Mouse (Mus musculus) lung, embryonic 15.5 days (tissue): ENCODE measurements at regions not wholly inside any gene's neighbourhood (a gene's known extent, or its start where the extent isn't known, plus 50 kb on each side); places are given as distances from the start of the nearest gene placed in this dataset.

Experiments used
- ATAC-seq: fragments of 200-750 bp; cut with Nextera tagmentation; 2 replicates; pipeline ENCODE4 v1.8.0; 2017; ENCODE audit warnings: moderate number of reproducible peaks, borderline replicate concordance; ENCODE audit not compliant: low FRiP score, low TSS enrichment; ENCODE audit errors: extremely low read depth
- H3K27ac ChIP-seq: fragments of 300-500 bp; sonication (generic); 2 replicates; pipeline ENCODE4 v1.5.1; 2015; ENCODE audit warnings: moderate library complexity, mild to moderate bottlenecking, inconsistent platforms
- H3K27me3 ChIP-seq: fragments of 300-500 bp; sonication (generic); 2 replicates; pipeline ENCODE4 v1.6.1; 2015; ENCODE audit warnings: inconsistent platforms
- H3K36me3 ChIP-seq: fragments of 300-500 bp; sonication (generic); 2 replicates; pipeline ENCODE4 v1.6.1; 2015; ENCODE audit warnings: inconsistent platforms
- H3K4me1 ChIP-seq: fragments of 300-500 bp; sonication (generic); 2 replicates; pipeline ENCODE4 v1.6.1; 2015; ENCODE audit warnings: inconsistent platforms
- H3K4me2 ChIP-seq: fragments of 300-500 bp; sonication (generic); 2 replicates; pipeline ENCODE4 v1.6.1; 2015; ENCODE audit warnings: inconsistent platforms, mild to moderate bottlenecking, moderate library complexity
- H3K4me3 ChIP-seq: fragments of 300-500 bp; sonication (generic); 2 replicates; pipeline ENCODE4 v1.5.1; 2015; ENCODE audit warnings: mild to moderate bottlenecking, inconsistent platforms
- H3K9ac ChIP-seq: fragments of 300-500 bp; sonication (generic); 2 replicates; pipeline ENCODE4 v1.6.1; 2015; ENCODE audit warnings: inconsistent platforms
- H3K9me3 ChIP-seq: fragments of 300-500 bp; sonication (generic); 2 replicates; pipeline ENCODE4 v1.6.1; 2016; ENCODE audit warnings: inconsistent platforms
- WGBS: fragments of 180-500 bp; shearing (Covaris S2); methylation state at CpG from one replicate; pipeline ENCODE4 v1.1.7; 2015; 5-methylcytosine and 5-hydroxymethylcytosine counted together

DNA sequence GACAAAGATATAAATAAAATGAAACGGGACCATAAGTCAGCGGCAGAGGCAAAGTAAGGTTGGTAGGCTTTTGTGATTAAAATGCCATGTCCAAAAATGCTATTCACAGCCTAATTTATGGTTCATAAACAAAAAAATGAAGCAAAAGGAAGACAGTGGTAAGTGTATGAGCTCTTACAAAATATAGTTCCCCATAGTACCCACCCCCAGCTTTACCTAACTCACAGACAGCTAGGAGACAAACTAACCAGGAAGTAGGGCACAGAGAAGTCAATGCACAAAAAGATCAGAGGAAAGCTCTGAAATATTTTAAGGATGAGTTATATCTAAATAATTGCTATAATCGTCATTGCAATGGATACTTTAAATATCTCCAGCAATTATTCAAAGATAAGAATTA lies 249.9 kb downstream of the Mex3b start:
- H3K9ac ChIP-seq, result no peak overlapping the region
- WGBS, result 60% methylated on average over 3 of the region's 3 CpGs
- H3K4me1 ChIP-seq, result peaks cover 3% of the 10 kb centered on the region; the same call in 1 of the 2 replicates
- H3K27ac ChIP-seq, result no peak overlapping the region
- H3K27me3 ChIP-seq, result no peaks in the 10 kb centered on the region
- H3K9me3 ChIP-seq, result no peaks in the 10 kb centered on the region
- no peaks in the 10 kb centered on the region for H3K36me3 ChIP-seq
- no peak overlapping the region for H3K4me3 ChIP-seq
- H3K4me2 ChIP-seq, result no peak overlapping the region
- no peak for ATAC-seq

- Histone ChIP-seq H3K9ac (no peak overlapping the region), H3K4me2 (no peak overlapping the region), H3K4me3 (no peak overlapping the region), H3K36me3 (no peaks in the 10 kb centered on the region), H3K27me3 (no peaks in the 10 kb centered on the region), H3K27ac (no peak overlapping the region), H3K9me3 (no peaks in the 10 kb centered on the region), H3K4me1 (no peaks in the 10 kb centered on the region)
- 73% methylated on average over 4 of the region's 4 CpGs for WGBS
- no peak for ATAC-seq
Measured at GRCm38 (mm10) chr7:83126196-83126595, 259.1 kb downstream of the Mex3b start.

GRCm38 (mm10) chr7:83140216-83140615 lies 273.1 kb downstream of the Mex3b start:
- H3K4me3 ChIP-seq, result no peak overlapping the region
- no peaks in the 10 kb centered on the region for H3K4me1 ChIP-seq
- no peaks in the 10 kb centered on the region for H3K27me3 ChIP-seq
- no peak overlapping the region for H3K4me2 ChIP-seq
- H3K9me3 ChIP-seq, result no peaks in the 10 kb centered on the region
- H3K36me3 ChIP-seq, result no peaks in the 10 kb centered on the region
- 44% methylated on average over 4 of the region's 4 CpGs for WGBS
- ATAC-seq, result no peak
- H3K27ac ChIP-seq, result no peak overlapping the region
- no peak overlapping the region for H3K9ac ChIP-seq

- ATAC-seq, result no peak
- no peak overlapping the region for H3K4me2 ChIP-seq
- H3K27me3 ChIP-seq, result no peaks in the 10 kb centered on the region
- H3K36me3 ChIP-seq, result no peaks in the 10 kb centered on the region
- no peaks in the 10 kb centered on the region for H3K4me1 ChIP-seq
- WGBS, result 55% methylated on average over 3 of the region's 3 CpGs
- no peak overlapping the region for H3K27ac ChIP-seq
- no peak overlapping the region for H3K4me3 ChIP-seq
- no peak overlapping the region for H3K9ac ChIP-seq
- H3K9me3 ChIP-seq, result no peaks in the 10 kb centered on the region
Measured at GRCm38 (mm10) chr7:83140658-83141057, 273.5 kb downstream of the Mex3b start.

DNA sequence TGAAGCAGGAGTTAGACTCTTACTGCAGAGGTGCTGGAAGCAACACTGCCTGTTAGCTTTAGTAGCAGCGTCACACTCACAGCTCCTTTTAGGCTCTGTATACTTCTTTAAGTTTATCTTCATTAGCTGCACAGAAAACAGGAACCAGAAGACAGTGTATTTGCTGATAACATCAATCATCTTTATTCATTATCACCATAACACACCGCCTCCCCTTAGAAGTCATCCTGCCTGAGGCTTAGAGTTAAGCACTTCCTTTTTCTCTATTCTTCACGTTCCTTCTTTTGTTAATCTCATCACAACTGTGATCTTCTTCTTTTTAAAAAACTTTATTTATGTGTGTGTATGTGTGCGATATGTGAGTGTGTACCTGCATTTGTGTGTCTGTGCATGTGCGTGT lies 276.9 kb downstream of the Mex3b start:
- ATAC-seq, result no peak
- H3K9me3 ChIP-seq, result no peaks in the 10 kb centered on the region
- no peaks in the 10 kb centered on the region for H3K4me1 ChIP-seq
- H3K9ac ChIP-seq, result no peak overlapping the region
- no peak overlapping the region for H3K4me3 ChIP-seq
- H3K27ac ChIP-seq, result no peak overlapping the region
- H3K27me3 ChIP-seq, result no peaks in the 10 kb centered on the region
- WGBS, result 58% methylated on average over 5 of the region's 5 CpGs
- no peaks in the 10 kb centered on the region for H3K36me3 ChIP-seq
- H3K4me2 ChIP-seq, result no peak overlapping the region

DNA sequence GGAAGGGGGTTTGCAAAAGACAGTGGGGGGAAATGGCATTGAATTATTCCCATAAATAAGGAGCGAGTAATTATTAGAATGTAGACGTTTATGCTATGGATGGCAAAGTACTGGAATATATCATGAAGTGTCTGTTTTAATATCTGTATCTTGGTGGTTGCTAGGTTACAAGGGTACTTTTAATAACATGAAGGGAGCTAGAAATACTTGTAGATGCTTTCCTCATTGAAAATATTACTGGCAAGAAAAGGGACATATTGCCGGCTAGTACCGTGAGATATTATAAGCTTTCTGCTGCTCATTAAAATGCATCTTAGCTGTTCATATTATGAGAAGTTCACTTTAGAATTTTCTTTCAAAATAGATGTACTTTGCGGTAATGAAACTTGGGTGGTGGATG lies 278.4 kb downstream of the Mex3b start:
- H3K27me3 ChIP-seq, result no peaks in the 10 kb centered on the region
- 83% methylated on average over 5 of the region's 5 CpGs for WGBS
- no peak for ATAC-seq

GRCm38 (mm10) chr7:83161226-83161625 lies 294.1 kb downstream of the Mex3b start:
- Histone ChIP-seq H3K4me2 (no peak overlapping the region), H3K9ac (no peak overlapping the region), H3K9me3 (no peaks in the 10 kb centered on the region), H3K36me3 (no peaks in the 10 kb centered on the region), H3K4me3 (no peak overlapping the region), H3K27me3 (no peaks in the 10 kb centered on the region), H3K27ac (no peak overlapping the region), H3K4me1 (no peaks in the 10 kb centered on the region)
- WGBS, result 68% methylated on average over 2 of the region's 2 CpGs
- ATAC-seq, result no peak

More for the DNA sequence above, 278.4 kb downstream of the Mex3b start:
- Histone ChIP-seq H3K36me3 (no peaks in the 10 kb centered on the region), H3K27ac (no peak overlapping the region), H3K4me1 (no peaks in the 10 kb centered on the region), H3K4me3 (no peak overlapping the region), H3K9ac (no peak overlapping the region), H3K4me2 (no peak overlapping the region), H3K9me3 (no peaks in the 10 kb centered on the region)

DNA sequence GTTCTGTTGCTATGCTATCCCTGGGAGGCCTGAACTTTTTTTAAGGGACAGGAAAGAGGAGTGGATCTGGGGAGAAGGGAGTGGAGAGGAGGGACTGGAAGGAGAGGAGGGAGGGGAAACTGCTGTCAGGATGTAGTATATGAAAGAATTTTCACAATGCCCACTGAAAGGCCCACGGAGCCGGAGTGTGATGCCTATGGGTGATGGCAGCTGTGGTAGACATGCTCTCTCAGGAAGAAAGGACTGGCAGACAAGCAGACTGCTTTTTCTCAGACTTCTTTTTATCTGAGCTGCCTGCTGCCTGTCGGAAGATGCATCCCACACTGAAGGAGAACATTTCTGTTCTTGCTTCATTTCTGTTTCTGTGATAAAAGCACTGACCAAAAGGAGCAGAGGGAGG lies 295.7 kb downstream of the Mex3b start:
- Histone ChIP-seq H3K9ac (no peak overlapping the region), H3K27me3 (no peaks in the 10 kb centered on the region), H3K4me3 (no peak overlapping the region), H3K36me3 (no peaks in the 10 kb centered on the region), H3K27ac (no peak overlapping the region), H3K4me2 (no peak overlapping the region), H3K4me1 (no peaks in the 10 kb centered on the region), H3K9me3 (no peaks in the 10 kb centered on the region)
- 57% methylated on average over 3 of the region's 3 CpGs for WGBS
- ATAC-seq, result no peak

- no peak overlapping the region for H3K4me3 ChIP-seq
- H3K27me3 ChIP-seq, result no peaks in the 10 kb centered on the region
- H3K4me1 ChIP-seq, result no peaks in the 10 kb centered on the region
- no peaks in the 10 kb centered on the region for H3K9me3 ChIP-seq
- no peak for ATAC-seq
- H3K36me3 ChIP-seq, result no peaks in the 10 kb centered on the region
- H3K27ac ChIP-seq, result no peak overlapping the region
- no peak overlapping the region for H3K9ac ChIP-seq
- no peak overlapping the region for H3K4me2 ChIP-seq
- 69% methylated on average over 1 of the region's 1 CpGs for WGBS
Measured at GRCm38 (mm10) chr7:83179403-83179802, 312.3 kb downstream of the Mex3b start.

- ATAC-seq, result no peak
- Histone ChIP-seq H3K9ac (no peak overlapping the region), H3K27ac (no peak overlapping the region), H3K4me3 (no peak overlapping the region), H3K4me2 (no peak overlapping the region), H3K36me3 (no peaks in the 10 kb centered on the region), H3K27me3 (no peaks in the 10 kb centered on the region), H3K4me1 (no peaks in the 10 kb centered on the region), H3K9me3 (no peaks in the 10 kb centered on the region)
- 83% methylated on average over 9 of the region's 9 CpGs for WGBS
Measured at GRCm38 (mm10) chr7:83186341-83186740, 319.2 kb downstream of the Mex3b start.

DNA sequence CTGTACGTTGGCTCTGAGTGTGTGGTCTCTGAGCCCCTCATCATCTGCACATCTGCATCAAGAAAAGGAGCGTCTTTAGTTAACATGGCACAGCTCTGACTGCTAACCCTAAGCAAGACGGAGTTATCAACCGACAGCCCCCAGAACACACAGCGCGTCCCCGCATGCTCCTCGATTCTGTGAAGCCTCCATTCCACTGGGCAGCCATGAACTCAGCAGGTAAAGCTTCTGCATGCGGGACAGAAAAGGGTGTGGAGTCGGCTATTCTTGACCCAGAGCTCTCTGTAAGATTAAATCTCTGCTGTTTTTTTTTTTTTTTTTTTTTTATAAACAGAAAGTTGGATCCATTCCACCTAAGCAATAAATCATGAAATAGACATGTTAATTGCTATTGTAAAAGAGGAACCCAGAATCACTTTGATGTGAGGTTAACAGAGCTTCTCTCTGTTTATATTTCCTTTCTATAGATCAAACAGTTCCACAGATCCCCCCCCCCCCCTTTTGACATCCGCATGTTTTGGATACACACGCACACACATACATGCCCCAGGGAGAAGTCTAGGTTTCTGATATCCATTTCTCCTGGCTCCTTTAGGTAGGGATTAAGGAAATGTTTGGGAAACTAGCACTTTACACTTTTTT lies 328.9 kb downstream of the Mex3b start:
- no peak for ATAC-seq
- Histone ChIP-seq H3K9me3 (no peaks in the 10 kb centered on the region), H3K9ac (no peak overlapping the region), H3K36me3 (no peaks in the 10 kb centered on the region), H3K4me1 (peaks cover 16% of the 10 kb centered on the region; the same call in 1 of the 2 replicates), H3K27me3 (no peaks in the 10 kb centered on the region), H3K4me3 (no peak overlapping the region), H3K27ac (no peak overlapping the region), H3K4me2 (no peak overlapping the region)
- 37% methylated on average over 12 of the region's 12 CpGs for WGBS

- Histone ChIP-seq H3K4me3 (no peak overlapping the region), H3K9ac (no peak overlapping the region), H3K4me2 (no peak overlapping the region), H3K9me3 (no peaks in the 10 kb centered on the region), H3K36me3 (no peaks in the 10 kb centered on the region), H3K27me3 (no peaks in the 10 kb centered on the region), H3K27ac (no peak overlapping the region), H3K4me1 (peaks cover 31% of the 10 kb centered on the region)
- no peak for ATAC-seq
- WGBS, result 46% methylated on average over 2 of the region's 2 CpGs
Measured at GRCm38 (mm10) chr7:83197490-83197889, 330.4 kb downstream of the Mex3b start.

DNA sequence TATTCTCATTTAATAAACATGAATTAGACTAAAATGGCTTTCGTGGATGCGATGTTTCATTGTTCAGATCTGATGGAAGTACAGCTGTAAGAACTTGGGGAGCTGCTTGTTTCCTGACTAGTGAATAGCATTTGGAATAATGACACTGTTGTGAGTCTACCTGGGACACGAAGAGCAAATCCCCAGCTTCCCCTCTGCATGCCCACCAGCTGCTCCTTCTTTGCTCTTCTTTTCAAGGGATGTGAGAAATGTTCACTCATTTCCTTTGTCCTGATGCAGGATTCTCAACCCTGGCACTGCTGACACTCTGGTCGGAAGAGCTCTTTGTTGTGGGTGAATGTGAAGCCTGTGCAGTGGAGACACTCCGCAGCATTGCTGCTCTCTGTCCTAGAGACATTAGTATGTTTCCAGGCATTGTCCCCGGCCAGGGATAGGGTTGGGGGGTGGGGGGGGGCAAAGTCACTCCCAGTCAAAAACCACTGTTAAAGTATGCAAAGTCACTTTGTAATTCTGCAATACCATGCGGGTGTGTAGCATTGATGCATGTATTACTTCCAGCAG lies 334.1 kb downstream of the Mex3b start:
- WGBS, result 50% methylated on average over 7 of the region's 7 CpGs
- no peak for ATAC-seq
- Histone ChIP-seq H3K9me3 (no peaks in the 10 kb centered on the region), H3K27ac (peak overlapping the region; percentile 70), H3K9ac (no peak overlapping the region), H3K36me3 (no peaks in the 10 kb centered on the region), H3K27me3 (no peaks in the 10 kb centered on the region), H3K4me1 (peaks cover 37% of the 10 kb centered on the region), H3K4me3 (no peak overlapping the region), H3K4me2 (no peak overlapping the region)
